Mouse (Mus musculus) heart, postnatal 0 days (tissue): ENCODE measurements at regions not wholly inside any gene's neighbourhood (a gene's known extent, or its start where the extent isn't known, plus 50 kb on each side); places are given as distances from the start of the nearest gene placed in this dataset.

Experiments used
- CTCF ChIP-seq: IDR thresholded peaks from 2 replicates; pipeline ENCODE4 v1.5.1; 2016; ENCODE audit warnings: antibody characterized with exemption, control low read depth, low read depth
- EP300 ChIP-seq: IDR thresholded peaks from 2 replicates; pipeline ENCODE4 v1.6.1; 2016; ENCODE audit warnings: antibody characterized with exemption, low read depth

GRCm38 (mm10) chr4:82218616-82219015, 486.9 kb downstream of the Nfib start:
- TF ChIP-seq CTCF (no peak), EP300 (no peak)
